Mouse (Mus musculus) heart, adult 2 months (tissue): ENCODE measurements at regions not wholly inside any gene's neighbourhood (a gene's known extent, or its start where the extent isn't known, plus 50 kb on each side); places are given as distances from the start of the nearest gene placed in this dataset.

Experiments
- DNase-seq, 2 experiments: peaks; one replicate each; pipeline ENCODE4 v3.0.0; 2021
- H3K27ac ChIP-seq: fragments of 200-600 bp; 2 replicates; pipeline ENCODE4 v1.8.1; 2022
- H3K27me3 ChIP-seq: fragments of 200-500 bp; 2 replicates; pipeline ENCODE4 v1.6.1; 2012; ENCODE audit warnings: mild to moderate bottlenecking, low read length, inconsistent platforms, mixed read lengths; ENCODE audit not compliant: control insufficient read depth, insufficient read depth
- H3K36me3 ChIP-seq: fragments of 200-500 bp; 2 replicates; pipeline ENCODE4 v1.6.1; 2012; ENCODE audit warnings: low read length, inconsistent platforms; ENCODE audit not compliant: control insufficient read depth, insufficient read depth
- H3K4me1 ChIP-seq: fragments of 200-500 bp; 2 replicates; pipeline ENCODE4 v1.6.1; 2011; ENCODE audit warnings: low read length; ENCODE audit not compliant: control insufficient read depth, insufficient read depth
- H3K4me3 ChIP-seq: fragments of 200-600 bp; 2 replicates; pipeline ENCODE4 v1.8.1; 2022
- H3K79me2 ChIP-seq: fragments of 200-500 bp; replicated peaks from 2 replicates; pipeline ENCODE4 v1.6.1; 2012; ENCODE audit warnings: mild to moderate bottlenecking, inconsistent platforms, low read length, moderate library complexity, mixed read lengths; ENCODE audit not compliant: control insufficient read depth, insufficient read depth
- H3K9ac ChIP-seq: fragments of 200-500 bp; 2 replicates; pipeline ENCODE4 v1.6.1; 2012; ENCODE audit warnings: low read depth, mild to moderate bottlenecking, control low read depth, inconsistent platforms, low read length, mixed read lengths
- CTCF ChIP-seq: fragments of 200-600 bp; IDR thresholded peaks from 2 replicates; pipeline ENCODE4 v1.8.1; 2022; ENCODE audit warnings: antibody characterized with exemption, mild to moderate bottlenecking, moderate library complexity
- EP300 ChIP-seq: fragments of 200-500 bp; IDR thresholded peaks from 2 replicates; pipeline ENCODE4 v1.6.1; 2011; ENCODE audit warnings: low read depth, low read length, control low read depth; ENCODE audit not compliant: insufficient read depth
- POLR2A ChIP-seq: fragments of 200-500 bp; IDR thresholded peaks from 2 replicates; pipeline ENCODE4 v1.6.1; 2011; ENCODE audit warnings: mild to moderate bottlenecking, low read depth, low read length, control low read depth; ENCODE audit not compliant: insufficient read depth
- WGBS: fragments of 180-500 bp; shearing (Covaris S2); methylation state at CpG from one replicate; pipeline ENCODE4 v1.1.7; 2018; 5-methylcytosine and 5-hydroxymethylcytosine counted together
- intact Hi-C: fragments of 180-260 bp; cut with DNase I; formaldehyde crosslinking; loops from one replicate; pipeline ENCODE4 v1.15.1; 2025

GRCm38 (mm10) chr15:61890330-61890729 lies 967.5 kb upstream of the A1bg start:
- no peak overlapping the region for H3K9ac ChIP-seq
- H3K4me1 ChIP-seq: no peaks in the 10 kb centered on the region
- no peak overlapping the region for H3K27ac ChIP-seq
- no peaks in the 10 kb centered on the region for H3K79me2 ChIP-seq
- 0 out of 2 replicates have a peak, but pooled peaks cover 2% of the 10 kb centered on the region for H3K27me3 ChIP-seq
- intact Hi-C loops: no loop called here
- H3K36me3 ChIP-seq: no peaks in the 10 kb centered on the region
- DNase-seq: no peak
- no peak overlapping the region for H3K4me3 ChIP-seq
- TF ChIP-seq CTCF: no peak
- TF ChIP-seq EP300: no peak
- TF ChIP-seq POLR2A: no peak

- Histone ChIP-seq H3K9ac (no peak overlapping the region), H3K4me1 (no peaks in the 10 kb centered on the region), H3K36me3 (no peaks in the 10 kb centered on the region), H3K4me3 (no peak overlapping the region), H3K27ac (no peak overlapping the region), H3K27me3 (0 out of 2 replicates have a peak, but pooled peaks cover 2% of the 10 kb centered on the region), H3K79me2 (no peaks in the 10 kb centered on the region)
- WGBS: 74% methylated on average over 10 of the region's 10 CpGs
- TF ChIP-seq POLR2A (no peak), EP300 (no peak)
- intact Hi-C loops: no loop called here
- DNase-seq: no peak
Measured at GRCm38 (mm10) chr15:61888569-61889326, 965.9 kb upstream of the A1bg start.

DNA sequence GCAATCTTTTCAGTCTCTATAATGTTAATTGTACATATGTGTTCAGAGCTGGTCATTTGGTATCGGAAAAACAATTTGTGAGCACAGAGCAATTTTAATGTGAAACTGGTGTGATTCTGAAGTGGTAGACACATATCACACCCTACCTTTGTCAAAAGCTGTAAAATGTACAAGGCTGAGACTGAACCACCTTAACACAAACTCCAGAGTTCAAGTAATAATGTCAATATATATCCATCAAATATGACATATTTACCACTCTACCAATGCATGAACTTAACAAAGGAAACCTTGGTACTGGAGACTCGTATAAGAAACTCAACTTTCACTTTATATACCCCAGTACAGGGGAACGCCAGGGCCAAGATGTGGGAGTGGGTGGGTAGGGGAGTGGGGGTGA lies 956.6 kb upstream of the A1bg start:
- intact Hi-C loops: no loop called here
- no peak for DNase-seq
- Histone ChIP-seq H3K27me3 (no peaks in the 10 kb centered on the region), H3K4me1 (no peaks in the 10 kb centered on the region), H3K9ac (no peak overlapping the region), H3K79me2 (no peaks in the 10 kb centered on the region), H3K36me3 (no peaks in the 10 kb centered on the region), H3K4me3 (no peak overlapping the region), H3K27ac (no peak overlapping the region)
- 90% methylated on average over 3 of the region's 3 CpGs for WGBS
- TF ChIP-seq POLR2A (no peak), EP300 (no peak), CTCF (no peak)

- no peak overlapping the region for H3K9ac ChIP-seq
- TF ChIP-seq POLR2A: no peak
- no peak for TF ChIP-seq CTCF
- TF ChIP-seq EP300: no peak
- H3K4me1 ChIP-seq: no peaks in the 10 kb centered on the region
- no peaks in the 10 kb centered on the region for H3K36me3 ChIP-seq
- no peaks in the 10 kb centered on the region for H3K27me3 ChIP-seq
- no peak for DNase-seq
- intact Hi-C loops: no loop called here
- no peak overlapping the region for H3K27ac ChIP-seq
- no peak overlapping the region for H3K4me3 ChIP-seq
- 60% methylated on average over 2 of the region's 2 CpGs for WGBS
- H3K79me2 ChIP-seq: no peaks in the 10 kb centered on the region
Measured at GRCm38 (mm10) chr15:61873047-61873446, 950.2 kb upstream of the A1bg start.

GRCm38 (mm10) chr15:61860759-61861158 lies 937.9 kb upstream of the A1bg start:
- H3K36me3 ChIP-seq: no peaks in the 10 kb centered on the region
- DNase-seq: no peak
- intact Hi-C loops: no loop called here
- no peak overlapping the region for H3K4me3 ChIP-seq
- no peaks in the 10 kb centered on the region for H3K4me1 ChIP-seq
- no peak overlapping the region for H3K27ac ChIP-seq
- H3K27me3 ChIP-seq: no peaks in the 10 kb centered on the region
- 89% methylated on average over 6 of the region's 6 CpGs for WGBS
- H3K79me2 ChIP-seq: no peaks in the 10 kb centered on the region
- no peak overlapping the region for H3K9ac ChIP-seq
- TF ChIP-seq EP300 (no peak), CTCF (no peak), POLR2A (no peak)

DNA sequence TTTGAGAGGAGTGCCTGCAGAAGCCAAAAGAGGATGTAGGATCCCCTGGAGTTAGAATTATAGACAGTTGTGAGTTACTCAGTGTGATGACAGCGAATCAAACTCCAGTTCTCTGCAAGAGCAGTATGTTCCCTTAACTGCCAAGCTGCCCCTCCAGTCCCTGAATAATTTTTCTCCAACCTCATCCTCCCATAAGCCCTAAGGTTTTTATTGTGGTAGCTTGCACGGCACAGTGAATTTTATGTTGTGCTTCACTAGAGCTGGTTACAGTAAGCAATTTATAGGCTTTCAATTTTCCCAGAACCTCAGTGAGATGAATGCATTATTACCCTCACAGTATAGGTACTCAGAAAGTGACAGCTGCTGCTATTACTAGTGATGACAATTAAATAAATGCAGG lies 933.1 kb upstream of the A1bg start:
- no peak overlapping the region for H3K9ac ChIP-seq
- intact Hi-C loops: no loop called here
- H3K27me3 ChIP-seq: no peaks in the 10 kb centered on the region
- H3K4me3 ChIP-seq: no peak overlapping the region
- no peaks in the 10 kb centered on the region for H3K36me3 ChIP-seq
- H3K4me1 ChIP-seq: no peaks in the 10 kb centered on the region
- TF ChIP-seq CTCF (no peak), EP300 (no peak), POLR2A (no peak)
- H3K79me2 ChIP-seq: no peaks in the 10 kb centered on the region
- no peak for DNase-seq
- H3K27ac ChIP-seq: no peak overlapping the region
- WGBS: 88% methylated on average over 2 of the region's 2 CpGs
